ENCODE assay signal across 8 mouse cellular contexts in the genomic region with DNA sequence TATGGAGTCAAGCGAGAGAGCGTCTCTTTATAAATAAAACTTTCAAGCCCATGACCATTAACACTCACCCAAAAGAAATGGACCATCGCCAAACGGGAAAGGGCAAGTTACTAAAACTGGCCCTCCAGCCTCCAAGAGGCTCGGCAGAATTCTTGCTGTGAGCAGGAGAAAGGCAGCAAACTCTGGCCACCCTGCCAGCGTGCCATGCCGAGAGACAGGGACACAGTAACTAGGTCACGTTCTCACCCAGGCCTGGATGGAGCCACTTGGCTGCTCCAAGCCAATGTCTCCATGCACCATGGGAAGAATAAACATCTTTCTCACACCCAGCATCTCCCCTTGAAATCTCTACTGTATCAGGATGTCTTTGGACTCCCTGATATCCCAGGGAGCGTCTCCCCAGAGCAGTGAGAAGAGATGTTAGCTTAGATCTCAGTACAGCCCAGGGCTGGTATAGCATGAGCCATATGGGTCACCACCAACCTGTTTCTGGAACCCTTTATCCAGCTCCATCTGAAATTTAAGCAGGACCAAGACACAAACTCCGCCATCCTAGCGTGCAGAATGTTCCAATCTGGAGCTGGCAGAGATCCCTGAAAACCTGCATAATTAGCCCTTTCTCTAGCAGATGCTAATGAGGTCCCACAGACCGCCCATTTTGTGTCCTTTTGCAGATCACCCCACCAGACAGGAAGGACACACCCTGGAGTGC. TPM values are rescaled to one million over a fixed set of nuclear protein-coding genes. Genes with fewer than 3 reads are reported as not detected.
DNase-seq lines count a peak whose midpoint lies in the region; ATAC-seq lines count a peak whose summit lies in the region.

No protein-coding gene starts in this region.

- WGBS in neural tube, embryonic 13.5 days: 81% methylated on average over 12 of the region's 12 CpGs
- WGBS in embryonic facial prominence, embryonic 14.5 days: 69% methylated on average over 12 of the region's 12 CpGs

- H3K27me3 ChIP-seq in neural tube, embryonic 13.5 days: no peaks in the 10 kb centered on the region
- H3K27me3 ChIP-seq in embryonic facial prominence, embryonic 14.5 days (replicated peaks; ENCODE audit: control insufficient read depth, insufficient read depth, low read length): no peaks in the 10 kb centered on the region

- no peak overlapping the region for H3K9ac ChIP-seq in neural tube, embryonic 13.5 days
- no peak overlapping the region for H3K9ac ChIP-seq in embryonic facial prominence, embryonic 14.5 days (ENCODE audit: low read depth, low read length)

- no peaks in the 10 kb centered on the region for H3K9me3 ChIP-seq in neural tube, embryonic 13.5 days
- H3K9me3 ChIP-seq in embryonic facial prominence, embryonic 14.5 days (ENCODE audit: control insufficient read depth, low read length): no peaks in the 10 kb centered on the region

- no peak for DNase-seq in neural tube, embryonic 10.5 days (ENCODE audit: extremely low spot score, low spot score)
- peak; percentile 24 for DNase-seq in embryonic facial prominence, embryonic 14.5 days (ENCODE audit: low spot score)
- DNase-seq in layer of hippocampus, postnatal 10 days (ENCODE audit: low spot score in 2 of 2): peak; percentile 64 to 68
- DNase-seq in right cerebral cortex, postnatal 36 days (ENCODE audit: low spot score in 2 of 2): peak; percentile 43 to 68
- DNase-seq in urinary bladder, postnatal 14 days (ENCODE audit: low spot score): no peak
- no peak for DNase-seq in ovary, postnatal 36 days (ENCODE audit: low spot score)
- DNase-seq in natural killer cell, adult 2 months (ENCODE audit: low spot score in 2 of 2): no peak

- peaks cover 15% of the 10 kb centered on the region for H3K4me1 ChIP-seq in neural tube, embryonic 13.5 days (replicated peaks)
- peaks cover 14% of the 10 kb centered on the region; the same call in 1 of the 2 replicates for H3K4me1 ChIP-seq in embryonic facial prominence, embryonic 14.5 days (ENCODE audit: control insufficient read depth, insufficient read depth, low read length)

- peak; percentile 43; the same call in 1 of the 2 replicates for ATAC-seq in neural tube, embryonic 13.5 days (ENCODE audit: low read depth)
- ATAC-seq in embryonic facial prominence, embryonic 14.5 days (ENCODE audit: low read depth): no peak

- no peaks in the 10 kb centered on the region for H3K36me3 ChIP-seq in neural tube, embryonic 13.5 days
- H3K36me3 ChIP-seq in embryonic facial prominence, embryonic 14.5 days (ENCODE audit: control insufficient read depth, insufficient read depth, low read length): no peaks in the 10 kb centered on the region

- no peak overlapping the region for H3K27ac ChIP-seq in neural tube, embryonic 13.5 days (replicated peaks)
- H3K27ac ChIP-seq in embryonic facial prominence, embryonic 14.5 days (replicated peaks; ENCODE audit: low read depth, low read length): no peak overlapping the region

- H3K4me3 ChIP-seq in neural tube, embryonic 13.5 days: no peak overlapping the region
- no peak overlapping the region for H3K4me3 ChIP-seq in embryonic facial prominence, embryonic 14.5 days (ENCODE audit: low read depth, low read length)

- H3K4me2 ChIP-seq in neural tube, embryonic 13.5 days: no peak overlapping the region
- H3K4me2 ChIP-seq in embryonic facial prominence, embryonic 14.5 days (ENCODE audit: low read depth, low read length): peak overlapping the region; percentile 1; the same call in 1 of the 2 replicates

RNA-seq across cellular contexts. Expression of a gene that starts 38.7 kb away (rescaled TPM):
- 4.0 and 4.6 TPM in 2 replicates for polyA plus RNA-seq in neural tube, embryonic 13.5 days (2015; fragmentation: Nextera tagmentation; extraction: Ambion mirVana)
- 6.2 and 7.0 TPM in 2 replicates for polyA plus RNA-seq in embryonic facial prominence, embryonic 14.5 days (2014; fragmentation: Nextera tagmentation; extraction: Ambion mirVana)
- 100 to 1,000 TPM; 124 to 128 TPM for total RNA-seq in layer of hippocampus, postnatal 10 days (2021)

Comparison
In these comparisons a context has a peak if more than half of its experiments do, and no peak if none do; other contexts are left out.
1. DNase-seq: peak in embryonic facial prominence, embryonic 14.5 days (single experiment), layer of hippocampus, postnatal 10 days (2 of 2) and right cerebral cortex, postnatal 36 days (2 of 2); none in neural tube, embryonic 10.5 days (single experiment), urinary bladder, postnatal 14 days (single experiment), ovary, postnatal 36 days (single experiment) and natural killer cell, adult 2 months (0 of 2).